Mouse (Mus musculus) midbrain, embryonic 12.5 days (tissue): Measurements from ENCODE around the gene Zfp365. TPM values are rescaled to one million over a fixed set of nuclear protein-coding genes. Genes with fewer than 3 reads are reported as not detected.
A peak's percentile ranks its signal among the peaks of the same experiment; 100 is the strongest.

Source experiments
- ATAC-seq: fragments of 200-750 bp; cut with Nextera tagmentation; 2 replicates; pipeline ENCODE4 v1.8.0; 2017; ENCODE audit warnings: low read depth, moderate TSS enrichment, moderate library complexity; ENCODE audit not compliant: low FRiP score
- H3K27ac ChIP-seq: fragments of 300-500 bp; sonication (generic); replicated peaks from 2 replicates; pipeline ENCODE4 v1.5.1; 2016; ENCODE audit warnings: mild to moderate bottlenecking
- H3K27me3 ChIP-seq: fragments of 300-500 bp; sonication (generic); 2 replicates; pipeline ENCODE4 v1.6.1; 2016; ENCODE audit warnings: mild to moderate bottlenecking
- H3K36me3 ChIP-seq: fragments of 300-500 bp; sonication (generic); 2 replicates; pipeline ENCODE4 v1.6.1; 2016
- H3K4me1 ChIP-seq: fragments of 300-500 bp; sonication (generic); 2 replicates; pipeline ENCODE4 v1.6.1; 2016
- H3K4me2 ChIP-seq: fragments of 300-500 bp; sonication (generic); replicated peaks from 2 replicates; pipeline ENCODE4 v1.6.1; 2016; ENCODE audit warnings: mild to moderate bottlenecking, moderate library complexity
- H3K4me3 ChIP-seq: fragments of 300-500 bp; sonication (generic); 2 replicates; pipeline ENCODE4 v1.5.1; 2016; ENCODE audit warnings: mild to moderate bottlenecking
- H3K9ac ChIP-seq: fragments of 300-500 bp; sonication (generic); replicated peaks from 2 replicates; pipeline ENCODE4 v1.6.1; 2016; ENCODE audit warnings: mild to moderate bottlenecking, moderate library complexity
- H3K9me3 ChIP-seq: fragments of 300-500 bp; sonication (generic); 2 replicates; pipeline ENCODE4 v1.6.1; 2016; ENCODE audit warnings: mild to moderate bottlenecking
- WGBS: fragments of 180-500 bp; shearing (Covaris S2); methylation state at CpG from one replicate; pipeline ENCODE4 v1.1.7; 2016; 5-methylcytosine and 5-hydroxymethylcytosine counted together
- polyA plus RNA-seq: library from polyadenylated mRNA; unstranded; fragments of >200 nt; fragmentation: Nextera tagmentation; extraction: Ambion mirVana; gene quantifications from 2 replicates; pipeline ENCODE4 v1.2.1, GENCODE M21; 2016

Zfp365 gene
- polyA plus RNA-seq, 1 experiment from 2014 or later = 3.0 TPM

- H3K36me3 ChIP-seq = no peaks in the 10 kb centered on the region
- H3K27me3 ChIP-seq = no peaks in the 10 kb centered on the region
- H3K9ac ChIP-seq = no peak overlapping the region
- H3K4me2 ChIP-seq = no peak overlapping the region
- no peaks in the 10 kb centered on the region for H3K4me1 ChIP-seq
- 76% methylated on average over 8 of the region's 8 CpGs for WGBS
- no peak for ATAC-seq
- 0 out of 2 replicates have a peak, but pooled peaks cover 3% of the 10 kb centered on the region for H3K9me3 ChIP-seq
- no peak overlapping the region for H3K4me3 ChIP-seq
- no peak overlapping the region for H3K27ac ChIP-seq
These were observed 15.4 kb upstream of the Zfp365 start for GRCm38 (mm10) chr10:67927718-67928455.

DNA sequence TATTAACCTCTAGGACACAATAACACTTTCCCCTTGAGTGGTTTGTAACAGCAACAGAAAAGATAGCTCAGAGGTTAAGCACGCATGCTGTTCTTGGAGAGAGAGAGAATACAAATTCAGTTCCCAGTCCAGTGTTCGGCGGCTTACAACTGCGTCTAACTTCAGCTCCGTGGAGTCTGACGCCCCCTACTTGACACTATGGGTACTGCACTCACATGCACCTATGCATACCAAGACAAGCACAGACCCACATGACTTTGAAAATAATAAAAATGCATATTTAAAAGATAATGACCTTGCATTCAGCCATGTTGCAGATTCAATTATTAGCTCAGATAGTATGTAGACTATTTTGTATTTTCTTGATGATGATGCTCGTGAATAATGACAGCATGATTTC, 11.6 kb upstream of the Zfp365 start:
- H3K9ac ChIP-seq = no peak overlapping the region
- no peaks in the 10 kb centered on the region for H3K27me3 ChIP-seq
- no peak for ATAC-seq
- no peak overlapping the region for H3K4me3 ChIP-seq
- H3K4me1 ChIP-seq = no peaks in the 10 kb centered on the region
- H3K9me3 ChIP-seq = no peaks in the 10 kb centered on the region
- H3K4me2 ChIP-seq = no peak overlapping the region
- H3K27ac ChIP-seq = no peak overlapping the region
- H3K36me3 ChIP-seq = no peaks in the 10 kb centered on the region
- WGBS = 60% methylated on average over 7 of the region's 7 CpGs

GRCm38 (mm10) chr10:67921777-67922176, 9.3 kb upstream of the Zfp365 start:
- H3K27me3 ChIP-seq = peaks cover 6% of the 10 kb centered on the region; the same call in 1 of the 2 replicates
- 92% methylated on average over 6 of the region's 6 CpGs for WGBS
- no peak overlapping the region for H3K4me2 ChIP-seq
- no peaks in the 10 kb centered on the region for H3K9me3 ChIP-seq
- H3K9ac ChIP-seq = no peak overlapping the region
- H3K36me3 ChIP-seq = no peaks in the 10 kb centered on the region
- no peaks in the 10 kb centered on the region for H3K4me1 ChIP-seq
- no peak overlapping the region for H3K27ac ChIP-seq
- ATAC-seq = no peak
- H3K4me3 ChIP-seq = no peak overlapping the region

- no peak overlapping the region for H3K9ac ChIP-seq
- no peak overlapping the region for H3K27ac ChIP-seq
- 95% methylated on average over 4 of the region's 4 CpGs for WGBS
- no peak for ATAC-seq
- H3K27me3 ChIP-seq = peaks cover 16% of the 10 kb centered on the region
- H3K4me1 ChIP-seq = no peaks in the 10 kb centered on the region
- H3K4me3 ChIP-seq = no peak overlapping the region
- H3K36me3 ChIP-seq = no peaks in the 10 kb centered on the region
- no peaks in the 10 kb centered on the region for H3K9me3 ChIP-seq
- H3K4me2 ChIP-seq = no peak overlapping the region
These were observed 7.2 kb upstream of the Zfp365 start for GRCm38 (mm10) chr10:67919706-67920105.

- no peak overlapping the region for H3K9ac ChIP-seq
- H3K36me3 ChIP-seq = no peaks in the 10 kb centered on the region
- no peak overlapping the region for H3K27ac ChIP-seq
- WGBS = 81% methylated on average over 4 of the region's 4 CpGs
- H3K9me3 ChIP-seq = no peaks in the 10 kb centered on the region
- H3K4me1 ChIP-seq = no peaks in the 10 kb centered on the region
- H3K4me2 ChIP-seq = no peak overlapping the region
- H3K27me3 ChIP-seq = peaks cover 27% of the 10 kb centered on the region
- H3K4me3 ChIP-seq = no peak overlapping the region
- no peak for ATAC-seq
These were observed 5.9 kb upstream of the Zfp365 start for GRCm38 (mm10) chr10:67918194-67918899.

DNA sequence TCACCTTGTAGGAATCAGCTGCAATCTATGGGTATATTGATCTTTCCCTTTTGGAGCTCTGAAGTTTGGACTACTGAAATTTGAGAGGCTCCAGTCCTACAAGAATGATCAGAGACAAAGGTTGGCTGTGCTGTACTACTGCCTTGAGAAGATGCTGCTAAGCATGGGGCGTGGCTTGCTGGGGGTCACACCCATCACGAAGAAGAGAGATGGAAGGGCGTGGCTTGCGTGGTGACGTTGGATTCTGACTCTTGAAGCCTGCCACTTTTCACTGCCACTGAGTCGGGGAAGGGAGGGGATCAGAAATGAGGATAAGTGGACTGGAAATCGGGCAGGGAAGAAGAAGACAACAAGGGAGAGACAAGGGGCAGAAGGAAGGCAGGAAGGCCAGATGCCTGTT, 4.9 kb upstream of the Zfp365 start:
- no peak for ATAC-seq
- Histone ChIP-seq H3K4me2 (no peak overlapping the region), H3K27ac (no peak overlapping the region), H3K9me3 (no peaks in the 10 kb centered on the region), H3K9ac (no peak overlapping the region), H3K4me1 (peaks cover 5% of the 10 kb centered on the region), H3K27me3 (peaks cover 37% of the 10 kb centered on the region), H3K36me3 (no peaks in the 10 kb centered on the region), H3K4me3 (no peak overlapping the region)
- WGBS = 69% methylated on average over 7 of the region's 7 CpGs

DNA sequence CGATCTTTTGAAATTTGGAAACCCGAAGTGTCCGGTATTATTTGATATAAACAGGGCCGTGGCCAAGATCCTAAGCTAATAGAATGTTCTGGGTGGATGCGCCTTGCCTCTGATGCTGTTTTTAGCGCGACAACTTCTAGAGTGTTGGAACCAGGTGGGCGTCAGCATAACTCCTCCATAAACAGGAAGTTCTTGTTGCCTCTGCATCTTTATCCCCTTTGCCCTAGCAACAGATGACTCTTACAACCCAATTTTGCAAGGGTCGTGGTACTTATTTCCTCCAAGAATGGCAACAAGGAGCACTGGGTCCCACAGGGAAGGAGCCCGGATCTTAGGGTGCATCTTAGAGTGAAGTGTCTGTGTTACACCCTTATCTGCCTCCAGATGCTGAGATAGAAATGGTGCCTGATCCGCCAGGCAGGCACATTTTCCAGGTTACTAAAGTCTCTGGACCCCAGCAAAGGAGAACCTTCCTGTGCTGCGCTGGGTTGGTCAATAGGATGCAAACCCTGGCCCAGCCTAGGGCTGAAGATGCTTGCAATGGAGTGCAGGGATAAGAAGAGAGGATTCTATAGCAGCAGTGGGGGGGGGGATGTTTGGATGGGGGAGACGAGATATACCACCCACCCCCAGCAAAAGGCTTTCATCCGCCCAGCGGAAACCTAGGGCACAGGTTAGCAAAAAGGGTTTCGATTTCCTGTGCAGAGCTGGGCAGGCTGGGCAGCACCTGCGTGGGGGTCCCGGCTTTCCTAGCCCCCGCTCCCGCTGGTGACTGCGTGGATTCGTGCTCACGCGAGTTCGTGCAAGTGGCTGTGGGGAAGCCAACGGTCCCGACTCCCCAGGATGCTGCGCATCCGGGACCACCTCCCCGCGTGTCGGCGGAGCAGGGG, 770 bp downstream of the Zfp365 start:
- WGBS = 21% methylated on average over 33 of the region's 33 CpGs
- peaks cover 9% of the 10 kb centered on the region for H3K4me1 ChIP-seq

DNA sequence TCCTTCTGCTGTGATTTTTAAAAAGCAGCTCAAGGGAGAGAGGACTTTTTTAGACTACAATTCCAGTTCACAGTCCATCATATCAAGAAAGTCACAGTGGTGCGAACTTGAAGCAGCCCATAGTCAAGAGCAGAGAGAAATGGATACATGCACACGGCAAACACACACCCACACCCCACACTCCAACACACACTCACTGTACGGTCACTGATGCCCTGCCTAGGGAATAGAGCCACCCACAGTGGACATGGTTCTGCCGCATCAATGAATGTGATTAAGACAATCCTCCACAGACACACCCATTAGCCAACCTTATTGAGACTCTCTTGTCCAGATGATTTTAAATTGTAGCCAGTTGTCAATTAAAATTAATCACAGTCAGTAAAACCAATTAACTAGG, 4.5 kb downstream of the Zfp365 start:
- no peak overlapping the region for H3K9ac ChIP-seq
- H3K27me3 ChIP-seq = peaks cover 94% of the 10 kb centered on the region
- peaks cover 9% of the 10 kb centered on the region for H3K4me1 ChIP-seq
- H3K36me3 ChIP-seq = no peaks in the 10 kb centered on the region
- no peak overlapping the region for H3K4me2 ChIP-seq
- H3K9me3 ChIP-seq = no peaks in the 10 kb centered on the region
- no peak overlapping the region for H3K4me3 ChIP-seq
- 95% methylated on average over 4 of the region's 4 CpGs for WGBS
- ATAC-seq = no peak
- no peak overlapping the region for H3K27ac ChIP-seq

More for the DNA sequence above, 770 bp downstream of the Zfp365 start:
- Histone ChIP-seq H3K27ac (no peak overlapping the region), H3K4me2 (peak overlapping the region; percentile 79), H3K4me3 (peak overlapping the region; percentile 63), H3K9me3 (no peaks in the 10 kb centered on the region), H3K9ac (peak overlapping the region; percentile 70), H3K36me3 (no peaks in the 10 kb centered on the region), H3K27me3 (peaks cover 82% of the 10 kb centered on the region)
- ATAC-seq = peak; percentile 64

GRCm38 (mm10) chr10:67906926-67907325, 5.5 kb downstream of the Zfp365 start:
- no peak overlapping the region for H3K4me2 ChIP-seq
- H3K4me1 ChIP-seq = peaks cover 4% of the 10 kb centered on the region; the same call in 1 of the 2 replicates
- H3K27me3 ChIP-seq = peaks cover 92% of the 10 kb centered on the region
- no peaks in the 10 kb centered on the region for H3K36me3 ChIP-seq
- ATAC-seq = no peak
- no peak overlapping the region for H3K27ac ChIP-seq
- 88% methylated on average over 2 of the region's 2 CpGs for WGBS
- H3K4me3 ChIP-seq = no peak overlapping the region
- no peak overlapping the region for H3K9ac ChIP-seq
- no peaks in the 10 kb centered on the region for H3K9me3 ChIP-seq

DNA sequence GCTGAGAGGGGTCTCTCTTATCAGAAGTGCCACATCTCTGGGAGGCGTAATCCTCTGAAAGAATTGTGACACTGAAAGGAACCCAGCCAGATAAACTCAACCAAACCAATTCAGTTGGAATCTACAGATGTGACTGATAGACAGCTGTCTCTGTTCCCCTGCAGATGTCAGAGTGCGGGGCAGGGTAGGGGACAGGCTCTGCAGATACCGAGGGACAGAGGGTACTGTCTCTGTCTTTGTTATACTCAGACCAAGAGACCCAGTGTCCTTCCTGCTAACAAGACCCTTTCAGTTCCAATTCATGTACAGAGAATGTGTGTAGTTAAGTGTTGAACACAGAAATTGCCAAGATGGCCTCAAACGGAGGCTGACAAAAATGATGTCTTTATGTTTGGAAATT, 6.4 kb downstream of the Zfp365 start:
- ATAC-seq = no peak
- Histone ChIP-seq H3K4me1 (0 out of 2 replicates have a peak, but pooled peaks cover 3% of the 10 kb centered on the region), H3K27ac (no peak overlapping the region), H3K9me3 (no peaks in the 10 kb centered on the region), H3K27me3 (peaks cover 86% of the 10 kb centered on the region), H3K36me3 (no peaks in the 10 kb centered on the region), H3K9ac (no peak overlapping the region), H3K4me3 (no peak overlapping the region), H3K4me2 (no peak overlapping the region)
- 80% methylated on average over 4 of the region's 4 CpGs for WGBS

DNA sequence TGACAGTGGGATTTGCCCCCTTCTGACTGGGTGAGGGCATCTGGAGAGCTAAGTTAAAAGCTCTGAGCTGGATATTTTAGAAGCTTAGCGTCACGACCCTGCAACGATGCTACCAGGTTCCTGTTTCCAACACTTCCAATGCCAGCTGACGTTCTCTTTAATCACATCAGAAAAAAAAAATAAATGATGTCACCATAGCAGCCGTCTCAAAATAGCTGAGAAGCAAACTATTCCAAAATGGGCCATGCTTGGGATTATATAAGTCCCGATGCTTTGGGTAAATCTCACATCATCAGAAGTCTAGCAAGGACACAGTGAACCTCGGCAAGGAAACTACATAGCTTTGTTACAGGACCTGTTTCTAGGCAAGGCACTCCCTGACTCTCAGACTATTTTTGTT, 9.1 kb downstream of the Zfp365 start:
- Histone ChIP-seq H3K4me3 (no peak overlapping the region), H3K9ac (no peak overlapping the region), H3K27ac (no peak overlapping the region), H3K36me3 (no peaks in the 10 kb centered on the region), H3K4me1 (0 out of 2 replicates have a peak, but pooled peaks cover 3% of the 10 kb centered on the region), H3K27me3 (peaks cover 86% of the 10 kb centered on the region), H3K9me3 (no peaks in the 10 kb centered on the region), H3K4me2 (no peak overlapping the region)
- ATAC-seq = no peak
- 80% methylated on average over 7 of the region's 7 CpGs for WGBS

- no peak overlapping the region for H3K4me3 ChIP-seq
- no peak overlapping the region for H3K4me2 ChIP-seq
- ATAC-seq = peak; percentile 76
- H3K9ac ChIP-seq = no peak overlapping the region
- 0 out of 2 replicates have a peak, but pooled peaks cover 3% of the 10 kb centered on the region for H3K4me1 ChIP-seq
- no peak overlapping the region for H3K27ac ChIP-seq
- H3K9me3 ChIP-seq = no peaks in the 10 kb centered on the region
- no peaks in the 10 kb centered on the region for H3K36me3 ChIP-seq
- peaks cover 89% of the 10 kb centered on the region for H3K27me3 ChIP-seq
- WGBS = 2% methylated on average over 5 of the region's 5 CpGs
These were observed 11.3 kb downstream of the Zfp365 start for GRCm38 (mm10) chr10:67901179-67901578.
